Mouse (Mus musculus): ENCODE data around the gene Alg14. TPM values are rescaled to one million over a fixed set of nuclear protein-coding genes. Genes with fewer than 3 reads are reported as not detected.

The Alg14 gene
- total and polyA plus RNA-seq, 3 experiments = 3.2 to 20.1 TPM; not detected in 1

- Histone ChIP-seq H3K4me1 (ENCODE audit: control insufficient read depth in 1 of 2, insufficient read depth in 2 of 2, low read length in 2 of 2) (no peaks in the 10 kb centered on the region), H3K4me3 (ENCODE audit: control insufficient read depth in 1 of 2, insufficient read depth in 1 of 2, low read depth in 2 of 2, low read length in 2 of 2) (no peak overlapping the region), H3K27me3 (ENCODE audit: control insufficient read depth in 1 of 2, insufficient read depth in 2 of 2, low read length in 2 of 2) (no peaks in the 10 kb centered on the region), H3K79me2 (ENCODE audit: control insufficient read depth, insufficient read depth, low read length, poor library complexity) (no peaks in the 10 kb centered on the region), H3K36me3 (ENCODE audit: control insufficient read depth in 1 of 2, insufficient read depth in 2 of 2, low read length in 2 of 2) (no peaks in the 10 kb centered on the region), H3K27ac (ENCODE audit: control insufficient read depth, low read depth, low read length) (no peak overlapping the region), H3K9me3 (replicated peaks; ENCODE audit: insufficient read depth, low read length) (no peaks in the 10 kb centered on the region), H3K9ac (ENCODE audit: control insufficient read depth, low read depth, low read length, poor library complexity, severe bottlenecking) (no peak overlapping the region)
- TF ChIP-seq RAD21 (IDR thresholded peaks at IDR 0.05; ENCODE audit: low read depth, low read length) (no peak), POLR2AphosphoS5 (IDR thresholded peaks at IDR 0.05; ENCODE audit: borderline replicate concordance, low read depth, low read length) (no peak), E2F4 (IDR thresholded peaks at IDR 0.05; ENCODE audit: borderline replicate concordance, low read depth, low read length) (no peak), ZC3H11A (IDR thresholded peaks at IDR 0.05; ENCODE audit: low read depth, low read length) (no peak), MXI1 (IDR thresholded peaks at IDR 0.05; ENCODE audit: low read depth, low read length) (no peak), MAX (IDR thresholded peaks at IDR 0.05; ENCODE audit: low read length) (no peak), ETS1 (IDR thresholded peaks at IDR 0.05; ENCODE audit: low read depth, low read length) (no peak), HCFC1 (IDR thresholded peaks at IDR 0.05; ENCODE audit: low read depth, low read length) (no peak), JUND (IDR thresholded peaks at IDR 0.05; ENCODE audit: low read depth, low read length) (no peak), MAFK (IDR thresholded peaks at IDR 0.05; ENCODE audit: borderline replicate concordance, low read depth, low read length) (no peak), POLR2AphosphoS2 (IDR thresholded peaks at IDR 0.05; ENCODE audit: low read length) (no peak), TCF12 (IDR thresholded peaks at IDR 0.05; ENCODE audit: low read depth, low read length) (no peak), GATA1 (IDR thresholded peaks at IDR 0.05; ENCODE audit: low read depth, low read length) (no peak), NRF1 (IDR thresholded peaks at IDR 0.05; ENCODE audit: insufficient read depth, low read depth, low read length, poor library complexity, severe bottlenecking) (no peak), CTCF (IDR thresholded peaks at IDR 0.05 in 2 of 3, conservative IDR thresholded peaks at IDR 0.05 in 1 of 3; ENCODE audit: control insufficient read depth in 1 of 3, insufficient read depth in 1 of 3, low read depth in 2 of 3, low read length in 3 of 3, poor library complexity in 1 of 3, severe bottlenecking in 1 of 3) (no peak), RCOR1 (IDR thresholded peaks at IDR 0.05; ENCODE audit: low read depth, low read length) (no peak)
- DNase-seq (ENCODE audit: low read depth, low spot score) = no peak
Observed at GRCm38 (mm10) chr3:121373897-121374441, 82.4 kb downstream of the Alg14 start.

GRCm38 (mm10) chr3:121375541-121376129, 84.1 kb downstream of the Alg14 start:
- TF ChIP-seq MAX (IDR thresholded peaks at IDR 0.05; ENCODE audit: low read length) (no peak), ZKSCAN1 (IDR thresholded peaks at IDR 0.05; ENCODE audit: low read depth, low read length) (no peak), NRF1 (IDR thresholded peaks at IDR 0.05; ENCODE audit: insufficient read depth, low read depth, low read length, poor library complexity, severe bottlenecking) (no peak), UBTF (IDR thresholded peaks at IDR 0.05; ENCODE audit: borderline replicate concordance, insufficient read depth, low read depth, low read length) (no peak), HCFC1 (IDR thresholded peaks at IDR 0.05; ENCODE audit: low read depth, low read length) (no peak), ELF1 (IDR thresholded peaks at IDR 0.05; ENCODE audit: low read depth, low read length) (no peak), MYC (IDR thresholded peaks at IDR 0.05; ENCODE audit: low read depth, low read length) (no peak), ZC3H11A (IDR thresholded peaks at IDR 0.05; ENCODE audit: low read depth, low read length) (no peak)
- H3K79me2 ChIP-seq (ENCODE audit: control insufficient read depth, insufficient read depth, low read length, poor library complexity) = no peaks in the 10 kb centered on the region
- no peak overlapping the region for H3K27ac ChIP-seq (ENCODE audit: control insufficient read depth, low read depth, low read length)
- H3K4me1 ChIP-seq (ENCODE audit: control insufficient read depth in 1 of 2, insufficient read depth in 2 of 2, low read length in 2 of 2) = no peaks in the 10 kb centered on the region
- H3K36me3 ChIP-seq (ENCODE audit: control insufficient read depth in 1 of 2, insufficient read depth in 2 of 2, low read length in 2 of 2) = no peaks in the 10 kb centered on the region
- no peak overlapping the region for H3K9ac ChIP-seq (ENCODE audit: control insufficient read depth, low read depth, low read length, poor library complexity, severe bottlenecking)
- no peak overlapping the region for H3K4me3 ChIP-seq (ENCODE audit: control insufficient read depth in 1 of 2, insufficient read depth in 1 of 2, low read depth in 2 of 2, low read length in 2 of 2)
- no peak for DNase-seq (ENCODE audit: low read depth, low spot score)
- no peaks in the 10 kb centered on the region for H3K27me3 ChIP-seq (ENCODE audit: control insufficient read depth in 1 of 2, insufficient read depth in 2 of 2, low read length in 2 of 2)
- H3K9me3 ChIP-seq (replicated peaks; ENCODE audit: insufficient read depth, low read length) = no peaks in the 10 kb centered on the region
